Mouse (Mus musculus) embryonic facial prominence, embryonic 13.5 days (tissue): Measurements from ENCODE around the gene D11Wsu47e. TPM values are rescaled to one million over a fixed set of nuclear protein-coding genes. Genes with fewer than 3 reads are reported as not detected.

Experiments used
- ATAC-seq: fragments of 200-750 bp; cut with Nextera tagmentation; 2 replicates; pipeline ENCODE4 v1.8.0; 2017; ENCODE audit warnings: low read depth; ENCODE audit not compliant: insufficient number of reproducible peaks, insufficient read depth, low FRiP score, low TSS enrichment
- H3K27ac ChIP-seq: fragments of 300-500 bp; sonication (generic); 2 replicates; pipeline ENCODE4 v1.5.1; 2015; ENCODE audit warnings: moderate library complexity, mild to moderate bottlenecking, inconsistent platforms
- H3K27me3 ChIP-seq: fragments of 300-500 bp; sonication (generic); 2 replicates; pipeline ENCODE4 v1.6.1; 2015; ENCODE audit warnings: mild to moderate bottlenecking, inconsistent platforms
- H3K36me3 ChIP-seq: fragments of 300-500 bp; sonication (generic); 2 replicates; pipeline ENCODE4 v1.6.1; 2015; ENCODE audit warnings: mild to moderate bottlenecking, inconsistent platforms
- H3K4me1 ChIP-seq: fragments of 300-500 bp; sonication (generic); 2 replicates; pipeline ENCODE4 v1.6.1; 2015; ENCODE audit warnings: inconsistent platforms
- H3K4me2 ChIP-seq: fragments of 300-500 bp; sonication (generic); 2 replicates; pipeline ENCODE4 v1.6.1; 2015; ENCODE audit warnings: moderate library complexity, mild to moderate bottlenecking, inconsistent platforms
- H3K4me3 ChIP-seq: fragments of 300-500 bp; sonication (generic); 2 replicates; pipeline ENCODE4 v1.5.1; 2015; ENCODE audit warnings: mild to moderate bottlenecking, inconsistent platforms
- H3K9ac ChIP-seq: fragments of 300-500 bp; sonication (generic); 2 replicates; pipeline ENCODE4 v1.6.1; 2015; ENCODE audit warnings: mild to moderate bottlenecking, inconsistent platforms
- H3K9me3 ChIP-seq: fragments of 300-500 bp; sonication (generic); 2 replicates; pipeline ENCODE4 v1.6.1; 2016; ENCODE audit warnings: inconsistent platforms
- WGBS: fragments of 180-500 bp; shearing (Covaris S2); methylation state at CpG from one replicate; pipeline ENCODE4 v1.1.7; 2015; ENCODE audit warnings: mixed read lengths; 5-methylcytosine and 5-hydroxymethylcytosine counted together
- polyA plus RNA-seq: library from polyadenylated mRNA; unstranded; fragments of >200 nt; fragmentation: Nextera tagmentation; extraction: Ambion mirVana; gene quantifications from 2 replicates; pipeline ENCODE4 v1.2.1, GENCODE M21; 2015

D11Wsu47e gene
- polyA plus RNA-seq, 1 experiment from 2014 or later = 23.5 TPM

GRCm38 (mm10) chr11:113726994-113727888, 43.0 kb downstream of the D11Wsu47e start:
- 58% methylated on average over 14 of the region's 14 CpGs for WGBS
- Histone ChIP-seq H3K36me3 (peaks cover 65% of the 10 kb centered on the region), H3K9me3 (no peaks in the 10 kb centered on the region), H3K27me3 (no peaks in the 10 kb centered on the region), H3K27ac (peak overlapping the region; percentile 78), H3K9ac (peak overlapping the region; percentile 44; the same call in 1 of the 2 replicates), H3K4me2 (no peak overlapping the region), H3K4me3 (no peak overlapping the region), H3K4me1 (peaks cover 74% of the 10 kb centered on the region)
- ATAC-seq = no peak

GRCm38 (mm10) chr11:113727992-113728391, 43.8 kb downstream of the D11Wsu47e start:
- no peak for ATAC-seq
- Histone ChIP-seq H3K9me3 (no peaks in the 10 kb centered on the region), H3K9ac (0 out of 2 replicates have a peak overlapping the region, but pooled peaks have one; percentile 2), H3K27me3 (no peaks in the 10 kb centered on the region), H3K4me3 (no peak overlapping the region), H3K36me3 (peaks cover 68% of the 10 kb centered on the region), H3K27ac (peak overlapping the region; percentile 78), H3K4me2 (no peak overlapping the region), H3K4me1 (peaks cover 76% of the 10 kb centered on the region)
- WGBS = 31% methylated on average over 6 of the region's 6 CpGs

GRCm38 (mm10) chr11:113729239-113729638, 45.0 kb downstream of the D11Wsu47e start:
- no peak for ATAC-seq
- WGBS = 80% methylated on average over 21 of the region's 21 CpGs
- H3K4me1 ChIP-seq = peaks cover 85% of the 10 kb centered on the region
- H3K9ac ChIP-seq = no peak overlapping the region
- no peak overlapping the region for H3K4me3 ChIP-seq
- no peaks in the 10 kb centered on the region for H3K9me3 ChIP-seq
- H3K36me3 ChIP-seq = peaks cover 61% of the 10 kb centered on the region
- no peak overlapping the region for H3K4me2 ChIP-seq
- 0 out of 2 replicates have a peak overlapping the region, but pooled peaks have one; percentile 2 for H3K27ac ChIP-seq
- no peaks in the 10 kb centered on the region for H3K27me3 ChIP-seq

- Histone ChIP-seq H3K4me3 (no peak overlapping the region), H3K27me3 (no peaks in the 10 kb centered on the region), H3K9me3 (no peaks in the 10 kb centered on the region), H3K36me3 (peaks cover 55% of the 10 kb centered on the region), H3K9ac (no peak overlapping the region), H3K4me1 (peaks cover 91% of the 10 kb centered on the region), H3K4me2 (no peak overlapping the region), H3K27ac (0 out of 2 replicates have a peak overlapping the region, but pooled peaks have one; percentile 22)
- 30% methylated on average over 8 of the region's 8 CpGs for WGBS
- no peak for ATAC-seq
Measured at GRCm38 (mm10) chr11:113729917-113730316, 45.7 kb downstream of the D11Wsu47e start.

- Histone ChIP-seq H3K9me3 (no peaks in the 10 kb centered on the region), H3K4me2 (no peak overlapping the region), H3K4me3 (no peak overlapping the region), H3K27ac (no peak overlapping the region), H3K4me1 (peaks cover 93% of the 10 kb centered on the region), H3K9ac (no peak overlapping the region), H3K27me3 (no peaks in the 10 kb centered on the region), H3K36me3 (peaks cover 45% of the 10 kb centered on the region)
- ATAC-seq = no peak
- WGBS = 57% methylated on average over 3 of the region's 3 CpGs
Measured at GRCm38 (mm10) chr11:113730879-113731278, 46.7 kb downstream of the D11Wsu47e start.

GRCm38 (mm10) chr11:113731945-113732612, 47.9 kb downstream of the D11Wsu47e start:
- WGBS = 88% methylated on average over 10 of the region's 10 CpGs
- no peak overlapping the region for H3K4me3 ChIP-seq
- no peak for ATAC-seq
- peaks cover 33% of the 10 kb centered on the region for H3K36me3 ChIP-seq
- peak overlapping the region; percentile 22; the same call in 1 of the 2 replicates for H3K27ac ChIP-seq
- no peak overlapping the region for H3K9ac ChIP-seq
- no peaks in the 10 kb centered on the region for H3K27me3 ChIP-seq
- no peaks in the 10 kb centered on the region for H3K9me3 ChIP-seq
- H3K4me1 ChIP-seq = peaks cover 95% of the 10 kb centered on the region
- no peak overlapping the region for H3K4me2 ChIP-seq

GRCm38 (mm10) chr11:113733631-113734364, 49.6 kb downstream of the D11Wsu47e start:
- Histone ChIP-seq H3K4me1 (peaks cover 95% of the 10 kb centered on the region), H3K9ac (no peak overlapping the region), H3K27me3 (no peaks in the 10 kb centered on the region), H3K4me2 (no peak overlapping the region), H3K27ac (peak overlapping the region; percentile 28), H3K4me3 (no peak overlapping the region), H3K9me3 (no peaks in the 10 kb centered on the region), H3K36me3 (peaks cover 16% of the 10 kb centered on the region)
- no peak for ATAC-seq
- WGBS = 73% methylated on average over 6 of the region's 6 CpGs

GRCm38 (mm10) chr11:113735151-113735550, 50.9 kb downstream of the D11Wsu47e start:
- no peak overlapping the region for H3K27ac ChIP-seq
- peaks cover 95% of the 10 kb centered on the region for H3K4me1 ChIP-seq
- H3K27me3 ChIP-seq = no peaks in the 10 kb centered on the region
- peaks cover 18% of the 10 kb centered on the region for H3K36me3 ChIP-seq
- WGBS = 56% methylated on average over 6 of the region's 6 CpGs
- H3K4me3 ChIP-seq = no peak overlapping the region
- ATAC-seq = no peak
- H3K9me3 ChIP-seq = no peaks in the 10 kb centered on the region
- no peak overlapping the region for H3K4me2 ChIP-seq
- no peak overlapping the region for H3K9ac ChIP-seq

GRCm38 (mm10) chr11:113736848-113737552, 52.8 kb downstream of the D11Wsu47e start:
- Histone ChIP-seq H3K4me2 (no peak overlapping the region), H3K4me3 (no peak overlapping the region), H3K9ac (no peak overlapping the region), H3K36me3 (peaks cover 33% of the 10 kb centered on the region), H3K27me3 (no peaks in the 10 kb centered on the region), H3K9me3 (no peaks in the 10 kb centered on the region), H3K27ac (no peak overlapping the region), H3K4me1 (peaks cover 81% of the 10 kb centered on the region)
- WGBS = 73% methylated on average over 11 of the region's 11 CpGs
- ATAC-seq = no peak

GRCm38 (mm10) chr11:113737553-113737854, 53.3 kb downstream of the D11Wsu47e start:
- ATAC-seq = no peak
- peaks cover 33% of the 10 kb centered on the region for H3K36me3 ChIP-seq
- 80% methylated on average over 3 of the region's 3 CpGs for WGBS
- no peak overlapping the region for H3K4me2 ChIP-seq
- no peak overlapping the region for H3K9ac ChIP-seq
- H3K27me3 ChIP-seq = no peaks in the 10 kb centered on the region
- H3K9me3 ChIP-seq = 0 out of 2 replicates have a peak, but pooled peaks cover under 1% of the 10 kb centered on the region
- H3K27ac ChIP-seq = no peak overlapping the region
- no peak overlapping the region for H3K4me3 ChIP-seq
- H3K4me1 ChIP-seq = peaks cover 77% of the 10 kb centered on the region

GRCm38 (mm10) chr11:113737912-113738311, 53.7 kb downstream of the D11Wsu47e start:
- Histone ChIP-seq H3K9me3 (0 out of 2 replicates have a peak, but pooled peaks cover 4% of the 10 kb centered on the region), H3K9ac (no peak overlapping the region), H3K27ac (no peak overlapping the region), H3K27me3 (no peaks in the 10 kb centered on the region), H3K4me3 (no peak overlapping the region), H3K36me3 (peaks cover 37% of the 10 kb centered on the region), H3K4me2 (no peak overlapping the region), H3K4me1 (peaks cover 73% of the 10 kb centered on the region)
- ATAC-seq = no peak
- WGBS = 79% methylated on average over 8 of the region's 8 CpGs
